Mouse (Mus musculus) frontal cortex, postnatal 36 days (tissue): Measurements from ENCODE around the gene Cyp11a1.

Source experiments
- DNase-seq, 2 experiments: peaks; one replicate each; pipeline ENCODE4 v3.0.0; 2022; ENCODE audit warnings: low spot score in 2 of 2

The Cyp11a1 gene

GRCm38 (mm10) chr9:57972141-57972591 lies 34.0 kb upstream of the Cyp11a1 start:
- no peak for DNase-seq

DNA sequence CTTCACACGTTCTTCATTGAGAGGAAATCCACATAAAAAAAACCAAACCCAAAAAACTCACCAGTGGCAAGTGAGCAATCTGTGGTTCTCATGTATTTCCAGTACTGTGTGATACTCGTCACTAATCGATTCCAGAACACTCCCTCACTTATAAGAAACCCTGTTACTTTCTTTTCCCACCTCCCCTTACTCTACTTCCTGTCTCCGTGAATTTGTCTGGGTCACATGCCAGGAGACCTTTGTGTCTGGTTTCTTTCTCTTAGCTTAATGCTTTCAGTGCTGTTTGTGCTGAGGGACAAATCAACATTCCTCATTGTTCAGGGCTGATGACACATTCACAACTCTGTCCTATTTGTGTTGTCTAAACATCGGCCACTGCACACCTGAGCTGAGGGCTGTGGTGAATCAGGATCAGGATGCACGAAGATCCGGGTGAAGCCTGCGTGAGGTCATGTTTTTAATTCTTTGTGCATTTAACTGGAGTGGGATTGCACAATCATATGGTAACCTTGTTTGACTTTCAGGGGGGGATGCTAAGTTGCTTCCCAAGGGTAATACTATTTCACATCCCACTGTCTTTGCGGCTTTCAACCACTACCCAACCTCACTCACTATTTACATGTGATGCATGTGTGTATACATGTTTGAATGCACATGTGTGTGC lies 33.3 kb upstream of the Cyp11a1 start:
- DNase-seq: no peak

- no peak for DNase-seq
Observed at GRCm38 (mm10) chr9:57973440-57974066, 32.7 kb upstream of the Cyp11a1 start.

DNA sequence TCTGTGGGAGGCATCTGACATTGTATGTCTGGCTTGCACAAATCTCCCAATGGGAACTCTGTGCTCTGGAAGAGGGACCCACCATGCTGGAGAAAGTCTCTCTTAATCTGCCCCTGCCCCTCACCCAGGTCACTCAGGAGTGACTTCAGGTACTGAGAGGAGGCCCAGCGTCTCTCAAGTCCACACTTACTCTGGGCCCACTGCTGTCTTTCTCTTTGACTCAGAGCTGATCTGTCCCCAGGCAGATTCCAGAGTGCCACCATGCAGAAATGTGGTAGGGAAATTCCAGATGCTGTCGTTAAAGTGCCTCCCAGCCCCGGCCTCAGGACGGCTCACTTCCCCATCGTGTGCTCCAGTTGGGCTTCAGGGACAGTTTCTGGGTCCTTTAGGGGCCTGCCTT lies 32.0 kb upstream of the Cyp11a1 start:
- DNase-seq: no peak

GRCm38 (mm10) chr9:57975200-57975821 lies 30.9 kb upstream of the Cyp11a1 start:
- no peak for DNase-seq

- DNase-seq: no peak
Observed at GRCm38 (mm10) chr9:57978025-57978424, 28.2 kb upstream of the Cyp11a1 start.

DNA sequence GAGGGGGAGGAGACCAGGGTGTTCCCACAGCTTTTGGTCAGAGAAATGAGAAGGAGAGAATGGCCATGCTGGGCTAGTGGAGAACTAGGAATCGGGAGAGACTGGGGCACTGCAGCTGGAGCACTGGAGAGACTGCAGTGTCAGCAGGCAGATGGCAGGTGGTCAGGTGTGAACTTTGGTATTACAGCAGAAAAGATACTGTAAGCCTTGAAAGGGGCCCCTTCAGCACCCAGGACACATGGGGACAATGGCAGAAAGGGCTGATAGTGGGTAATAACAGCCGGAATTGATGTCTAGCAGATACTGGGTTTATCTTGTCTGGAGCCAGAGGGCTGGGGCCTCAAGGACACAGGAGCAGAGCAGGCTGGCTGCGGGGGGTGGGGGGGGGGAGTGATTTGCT lies 27.4 kb upstream of the Cyp11a1 start:
- no peak for DNase-seq

DNA sequence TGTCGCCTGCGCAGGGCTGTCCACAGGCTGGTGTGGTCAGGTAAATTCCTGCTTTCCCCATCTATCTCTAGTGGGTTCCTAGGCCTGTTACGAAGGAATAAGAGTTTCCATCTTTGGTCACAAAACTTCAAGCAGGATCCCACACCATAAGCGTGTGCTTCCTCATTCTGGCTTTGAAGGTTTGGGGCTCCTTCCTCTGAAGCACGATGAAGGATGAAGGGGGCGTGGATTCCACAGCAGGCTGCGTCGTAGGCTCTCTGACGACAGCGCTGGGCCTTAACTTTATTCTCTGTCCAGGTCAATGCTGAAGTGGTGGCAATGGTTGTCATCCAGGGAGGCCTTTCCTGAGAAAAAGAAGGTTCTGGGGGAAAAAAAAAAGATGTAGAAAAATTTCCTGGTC lies 25.6 kb upstream of the Cyp11a1 start:
- DNase-seq: no peak

GRCm38 (mm10) chr9:57985304-57985703 lies 20.9 kb upstream of the Cyp11a1 start:
- peak; percentile 70 to 85 for DNase-seq

DNA sequence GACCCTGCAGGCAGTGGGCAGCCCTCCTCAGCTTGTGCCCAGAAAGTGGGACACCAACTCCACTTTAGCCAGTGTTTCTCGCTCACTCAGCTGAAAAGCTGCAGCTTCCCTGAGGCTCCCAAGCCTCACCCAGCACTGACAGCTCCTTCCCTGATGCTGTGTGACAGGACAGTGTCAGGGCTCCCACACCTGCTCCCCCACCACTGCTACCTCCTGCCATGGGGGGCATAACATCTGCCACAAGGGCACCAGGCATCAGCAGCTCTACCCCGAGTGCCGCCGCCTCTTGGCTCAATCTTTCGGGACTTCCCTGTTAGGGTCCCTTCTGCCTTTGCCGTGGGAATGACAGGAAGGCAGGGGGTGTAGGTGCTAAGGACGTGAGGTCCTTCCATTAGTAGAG lies 19.9 kb upstream of the Cyp11a1 start:
- no peak for DNase-seq

- no peak for DNase-seq
Observed at GRCm38 (mm10) chr9:57988098-57988497, 18.1 kb upstream of the Cyp11a1 start.

- DNase-seq: no peak
Observed at GRCm38 (mm10) chr9:57989309-57989708, 16.9 kb upstream of the Cyp11a1 start.

- no peak for DNase-seq
Observed at GRCm38 (mm10) chr9:57990438-57991110, 15.6 kb upstream of the Cyp11a1 start.

- no peak for DNase-seq
Observed at GRCm38 (mm10) chr9:57992060-57992459, 14.2 kb upstream of the Cyp11a1 start.

DNA sequence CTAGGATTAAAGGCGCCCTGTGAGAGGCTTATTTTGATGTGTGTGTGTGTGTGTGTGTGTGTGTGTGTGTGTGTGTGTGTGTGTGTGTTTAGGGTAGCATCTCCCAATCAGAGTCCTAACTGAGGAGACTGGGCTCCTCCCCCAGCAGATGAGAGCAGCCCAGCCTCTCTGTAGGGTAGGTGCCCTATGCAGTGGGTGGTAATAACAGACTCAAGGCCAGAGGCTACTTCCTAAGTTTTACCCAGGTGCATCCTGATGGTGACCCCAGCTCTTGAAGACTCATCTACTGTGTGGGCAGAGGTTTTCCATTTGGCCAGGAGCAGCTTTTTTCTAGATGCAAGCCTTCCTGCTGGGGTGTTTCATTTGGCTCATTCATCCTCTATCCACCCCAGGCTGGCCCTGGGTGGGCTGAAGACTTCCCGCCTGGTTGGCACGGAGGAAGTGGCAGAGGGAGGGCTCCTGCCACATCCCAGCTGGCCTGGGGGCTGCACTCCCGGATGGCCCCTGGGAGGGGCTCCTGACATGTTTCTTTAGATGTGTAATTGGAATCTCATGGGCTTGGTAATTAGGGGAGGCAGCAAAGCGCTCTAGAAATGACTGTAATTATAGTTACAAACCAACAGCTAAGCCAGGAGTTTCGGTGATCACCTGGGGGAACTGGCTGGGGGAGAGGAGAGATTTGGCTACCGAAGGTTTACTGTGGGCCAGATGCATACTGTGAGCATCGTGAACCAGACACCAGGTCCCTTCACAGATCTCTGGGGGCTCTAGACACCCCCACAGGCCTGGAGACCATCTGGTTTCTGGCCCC lies 13.2 kb upstream of the Cyp11a1 start:
- DNase-seq: no peak

DNA sequence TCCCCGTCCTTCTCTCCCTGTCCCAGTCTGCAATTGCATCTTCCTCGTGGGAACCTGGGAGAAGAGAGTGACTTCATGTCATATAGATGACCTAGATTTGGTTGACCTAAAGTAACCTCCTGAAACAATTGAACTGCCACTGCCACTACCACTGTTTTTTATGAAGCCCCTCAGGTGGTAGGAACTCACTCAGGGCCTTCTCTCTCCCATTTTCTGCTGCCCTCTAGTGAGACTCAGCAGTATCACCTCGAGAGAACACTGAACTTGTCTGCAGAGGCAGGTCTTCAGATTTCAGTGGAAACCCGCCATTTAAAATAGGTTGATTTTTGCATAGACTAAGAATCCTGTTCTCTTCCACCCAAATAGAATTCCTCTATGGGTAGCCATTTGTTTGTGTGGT lies 10.9 kb upstream of the Cyp11a1 start:
- DNase-seq: no peak

DNA sequence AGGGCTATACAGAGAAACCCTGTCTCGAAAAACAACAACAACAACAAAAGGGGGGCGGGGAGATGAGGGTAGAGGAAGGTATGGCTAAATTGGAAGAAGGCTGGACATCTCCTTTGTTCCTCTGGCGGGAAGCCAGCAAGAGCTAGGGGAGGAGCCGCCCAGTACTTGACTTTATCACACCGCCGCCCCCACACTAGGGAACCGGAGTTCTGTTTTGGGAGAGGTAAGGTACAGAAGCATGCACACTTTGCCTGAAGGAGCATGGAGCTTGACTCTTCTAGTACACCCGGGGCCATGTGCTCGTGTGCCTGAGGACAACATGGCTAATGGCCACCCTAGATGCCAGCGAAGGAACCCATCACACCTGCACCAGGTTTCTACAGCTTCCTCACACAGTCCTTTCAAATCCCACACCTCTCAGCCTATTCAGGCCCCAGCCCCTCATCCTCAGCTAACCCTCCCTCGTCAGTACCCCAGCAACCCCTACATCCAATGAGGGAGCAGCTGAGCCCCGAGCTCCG lies 8.6 kb upstream of the Cyp11a1 start:
- DNase-seq: no peak

DNA sequence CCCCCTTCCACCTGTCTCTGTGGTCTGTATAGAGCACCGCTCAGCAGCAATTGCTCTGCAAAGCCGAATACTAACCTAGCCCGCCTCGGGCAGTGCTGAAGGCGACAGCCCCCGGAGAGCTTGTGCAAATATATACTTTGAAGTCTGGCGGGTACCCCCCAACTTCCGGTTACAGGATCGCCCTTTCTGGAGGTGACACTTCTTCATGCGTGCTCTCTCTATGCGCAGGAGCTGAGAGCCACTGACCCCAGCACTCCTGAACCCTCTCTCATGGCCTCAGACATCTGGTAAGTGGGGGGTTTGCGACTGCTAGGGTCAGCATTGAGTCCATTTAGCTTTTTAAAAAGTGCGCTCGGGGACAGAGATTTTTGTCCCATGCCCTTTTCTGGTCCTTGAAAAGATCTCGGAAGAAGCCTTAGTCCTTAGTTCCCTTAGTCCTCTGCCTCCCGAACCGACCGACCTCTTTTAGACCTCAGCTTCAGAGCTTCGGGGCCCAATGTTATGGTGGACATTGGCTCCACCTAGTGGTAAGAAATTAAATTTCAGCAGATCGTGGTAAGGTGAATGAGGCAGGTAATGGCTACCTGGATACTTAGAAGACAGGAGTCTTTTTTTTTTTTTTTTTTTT lies 8.1 kb upstream of the Cyp11a1 start:
- peak in 1 of 2 experiments; percentile 71 for DNase-seq

GRCm38 (mm10) chr9:57998685-57999084 lies 7.5 kb upstream of the Cyp11a1 start:
- DNase-seq: no peak

GRCm38 (mm10) chr9:57999676-58000075 lies 6.5 kb upstream of the Cyp11a1 start:
- DNase-seq: no peak

GRCm38 (mm10) chr9:58003272-58003671 lies 2.9 kb upstream of the Cyp11a1 start:
- DNase-seq: no peak
